ENCODE assay signal across 10 mouse cellular contexts in the genomic region with DNA sequence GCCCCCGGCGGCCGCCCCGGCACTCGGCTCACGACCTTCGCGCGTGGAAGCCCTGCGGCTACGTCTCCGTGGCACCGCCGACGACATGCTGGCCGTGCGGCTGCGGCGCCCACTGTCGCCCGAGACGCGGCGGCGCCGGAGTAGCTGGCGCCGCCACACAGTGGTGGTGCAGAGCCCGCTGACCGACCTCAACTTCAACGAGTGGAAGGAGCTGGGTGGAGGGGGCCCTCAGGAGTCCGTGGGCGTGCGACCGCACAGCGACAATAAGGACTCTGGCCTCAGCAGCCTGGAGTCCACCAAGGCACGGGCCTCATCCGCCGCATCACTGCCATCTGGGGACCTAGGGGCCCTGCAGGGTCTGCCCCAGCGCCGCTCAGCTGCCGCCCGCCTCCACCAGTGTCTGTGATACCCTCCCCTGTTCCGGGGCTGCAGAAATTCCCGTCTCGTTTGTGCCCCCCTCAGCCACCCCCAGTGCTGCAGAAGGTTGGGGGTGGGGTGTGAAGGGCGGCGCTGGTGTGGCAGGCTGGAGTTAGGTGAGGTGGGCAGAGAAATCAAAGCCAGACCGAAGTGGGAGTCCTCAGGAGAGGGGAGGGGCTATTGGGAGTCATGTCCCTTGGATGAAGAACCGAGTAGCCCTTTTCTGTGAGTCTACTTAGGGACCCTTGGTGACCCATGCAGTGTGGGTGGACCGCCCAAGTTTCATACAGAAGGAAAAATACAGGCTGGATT. TPM values are rescaled to one million over a fixed set of nuclear protein-coding genes. Genes with fewer than 3 reads are reported as not detected.
DNase-seq lines count a peak whose midpoint lies in the region; ATAC-seq and TF ChIP-seq lines count a peak whose summit lies in the region.
"Had no signal": no experiment of that assay in that cellular context is flagged by ENCODE, and none has a peak within 500 bp of the region (broad histone marks: within the 10 kb centered on the region; RNA-seq: fewer than 3 reads in every experiment).

No protein-coding gene starts in this region.

- H3K4me2 ChIP-seq in kidney, embryonic 16.5 days (replicated peaks; ENCODE audit: low read depth, low read length), result peak overlapping the region; percentile 64
- H3K4me2 ChIP-seq in intestine, embryonic 15.5 days (replicated peaks), result peak overlapping the region; percentile 63
- H3K4me2 ChIP-seq in neural tube, embryonic 13.5 days, result peak overlapping the region; percentile 60

- H3K4me1 ChIP-seq in kidney, embryonic 16.5 days (ENCODE audit: insufficient read depth, low read length), result peaks cover 25% of the 10 kb centered on the region
- H3K4me1 ChIP-seq in kidney, adult 2 months (ENCODE audit: control insufficient read depth, insufficient read depth, low read length), result peaks cover 8% of the 10 kb centered on the region; the same call in 1 of the 2 replicates
- H3K4me1 ChIP-seq in intestine, embryonic 15.5 days (replicated peaks), result peaks cover 18% of the 10 kb centered on the region
- H3K4me1 ChIP-seq in neural tube, embryonic 13.5 days (replicated peaks), result peaks cover 15% of the 10 kb centered on the region

- peak overlapping the region; percentile 44; the same call in 1 of the 2 replicates for H3K9ac ChIP-seq in kidney, embryonic 16.5 days (replicated peaks; ENCODE audit: low read length)
- H3K9ac ChIP-seq in intestine, embryonic 15.5 days, result peak overlapping the region; percentile 23; the same call in 1 of the 2 replicates
- H3K9ac ChIP-seq in neural tube, embryonic 13.5 days, result peak overlapping the region; percentile 64

- H3K36me3 ChIP-seq in kidney, embryonic 16.5 days (ENCODE audit: insufficient read depth, low read length), result peaks cover 21% of the 10 kb centered on the region
- H3K36me3 ChIP-seq in kidney, adult 2 months (ENCODE audit: control insufficient read depth, insufficient read depth, low read length), result no peaks in the 10 kb centered on the region
- peaks cover 5% of the 10 kb centered on the region; the same call in 1 of the 2 replicates for H3K36me3 ChIP-seq in intestine, embryonic 15.5 days
- H3K36me3 ChIP-seq in neural tube, embryonic 13.5 days, result peaks cover 21% of the 10 kb centered on the region

- H3K27ac ChIP-seq in kidney, embryonic 16.5 days (ENCODE audit: low read length), result no peak overlapping the region
- H3K27ac ChIP-seq in kidney, adult 2 months (ENCODE audit: insufficient read depth, low read depth, low read length), result no peak overlapping the region
- no peak overlapping the region for H3K27ac ChIP-seq in intestine, embryonic 15.5 days
- no peak overlapping the region for H3K27ac ChIP-seq in neural tube, embryonic 13.5 days (replicated peaks)

- peaks cover 35% of the 10 kb centered on the region for H3K27me3 ChIP-seq in kidney, embryonic 16.5 days (ENCODE audit: insufficient read depth, low read length)
- 0 out of 2 replicates have a peak, but pooled peaks cover 1% of the 10 kb centered on the region for H3K27me3 ChIP-seq in kidney, adult 2 months (replicated peaks; ENCODE audit: control insufficient read depth, insufficient read depth, low read length)
- H3K27me3 ChIP-seq in intestine, embryonic 15.5 days (replicated peaks), result peaks cover 34% of the 10 kb centered on the region
- H3K27me3 ChIP-seq in neural tube, embryonic 13.5 days, result peaks cover 65% of the 10 kb centered on the region
- H3K27me3 ChIP-seq: Patski had no signal

- DNase-seq in kidney, adult 2 months, result no peak
- no peak for DNase-seq in right cerebral cortex, postnatal 36 days (ENCODE audit: low spot score in 2 of 2)
- no peak for DNase-seq in gastrocnemius, postnatal 4 days (ENCODE audit: low spot score in 2 of 2)
- DNase-seq in spleen, adult 12 weeks (ENCODE audit: low spot score), result no peak
- DNase-seq: lung, postnatal 4 days had no signal

- H3K4me3 ChIP-seq in kidney, embryonic 16.5 days (ENCODE audit: low read length), result peak overlapping the region; percentile 41
- H3K4me3 ChIP-seq in kidney, adult 2 months (ENCODE audit: insufficient read depth, low read depth, low read length), result no peak overlapping the region
- peak overlapping the region; percentile 31 for H3K4me3 ChIP-seq in intestine, embryonic 15.5 days (replicated peaks)
- H3K4me3 ChIP-seq in neural tube, embryonic 13.5 days, result peak overlapping the region; percentile 34

- WGBS in kidney, embryonic 16.5 days, result 19% methylated on average over 51 of the region's 51 CpGs
- WGBS in kidney, adult 2 months, result 62% methylated on average over 51 of the region's 51 CpGs
- WGBS in intestine, embryonic 15.5 days, result 35% methylated on average over 51 of the region's 51 CpGs
- WGBS in neural tube, embryonic 13.5 days, result 8% methylated on average over 49 of the region's 51 CpGs

- no peak for TF ChIP-seq CTCF in kidney, adult 2 months (conservative IDR thresholded peaks at IDR 0.05; ENCODE audit: insufficient read depth, insufficient read length, low read depth, low read length)

- no peaks in the 10 kb centered on the region for H3K9me3 ChIP-seq in kidney, embryonic 16.5 days (ENCODE audit: low read length)
- no peaks in the 10 kb centered on the region for H3K9me3 ChIP-seq in intestine, embryonic 15.5 days
- H3K9me3 ChIP-seq in neural tube, embryonic 13.5 days, result no peaks in the 10 kb centered on the region

- ATAC-seq in kidney, embryonic 16.5 days (ENCODE audit: low FRiP score, low TSS enrichment), result peak; percentile 43; the same call in 1 of the 2 replicates
- 0 out of 2 replicates have a peak, but pooled peaks have one; percentile 8 for ATAC-seq in erythroid progenitor cell, adult 5-6 weeks (replicated peaks; ENCODE audit: low FRiP score, poor library complexity, severe bottlenecking)
- ATAC-seq in intestine, embryonic 15.5 days, result no peak
- peak; percentile 60; the same call in 1 of the 2 replicates for ATAC-seq in neural tube, embryonic 13.5 days (ENCODE audit: low read depth)
- ATAC-seq: Patski had no signal

- TF ChIP-seq POLR2A in kidney, adult 2 months (IDR thresholded peaks at IDR 0.05; ENCODE audit: low read depth, low read length), result no peak

RNA-seq across cellular contexts. Expression of gene 4933428G20Rik, which starts 0.7 kb away (rescaled TPM):
- 0.75 and 1.3 TPM in 2 replicates for polyA plus RNA-seq in kidney, embryonic 16.5 days (2015; fragmentation: Nextera tagmentation; extraction: Ambion mirVana)
- not detected in 2 replicates for polyA plus RNA-seq in kidney, adult 2 months (2012; rRNA removed)
- not detected in 2 replicates for total RNA-seq in erythroid progenitor cell, adult 5-6 weeks (2015; ENCODE audit: low replicate concordance)
- not detected in 2 replicates for total RNA-seq in erythroid progenitor cell, adult 5-6 weeks (2017; ENCODE audit: low replicate concordance)
- polyA plus RNA-seq in intestine, embryonic 15.5 days (2015; fragmentation: Nextera tagmentation; extraction: Ambion mirVana), result 0.47 and 0.55 TPM in 2 replicates
- 0.81 and 1.1 TPM in 2 replicates for polyA plus RNA-seq in neural tube, embryonic 13.5 days (2015; fragmentation: Nextera tagmentation; extraction: Ambion mirVana)
- total RNA-seq in gastrocnemius, postnatal 4 days (2021), result not detected
